Mouse (Mus musculus) gastrocnemius, adult 18-20 months (tissue): ENCODE data around the gene Tmprss7. TPM values are rescaled to one million over a fixed set of nuclear protein-coding genes. Genes with fewer than 3 reads are reported as not detected.

Source experiments
- DNase-seq: peaks from one replicate; pipeline ENCODE4 v3.0.0; 2021; ENCODE audit warnings: low spot score
- long read RNA-seq, 2 experiments: library from polyadenylated mRNA; stranded (forward); transcript quantifications; one replicate each; pipeline ENCODE4 v2.0.0; 2021
- total RNA-seq, 2 experiments: library from RNA; stranded (reverse); gene quantifications; 2 replicates each; pipeline ENCODE4 v1.2.3; 2021

Tmprss7 gene
- total RNA-seq = not detected
- long read RNA-seq, experiment 1 = 0 reads
- long read RNA-seq, experiment 2 = 0 reads

GRCm38 (mm10) chr16:45693558-45693957 lies at the start of gene Tmprss7:
Gene Tmprss7 (minus strand): TSS chr16:45693658.
- no peak for DNase-seq

GRCm38 (mm10) chr16:45742615-45743476 lies 49.4 kb upstream of the Tmprss7 start, which contains the start of gene Abhd10:
Gene Abhd10 (minus strand): TSS chr16:45742955.
- peak; percentile 93 for DNase-seq

GRCm38 (mm10) chr16:45737880-45738279 lies 44.4 kb upstream of the Tmprss7 start:
- DNase-seq = no peak

- DNase-seq = no peak
These were observed 43.3 kb upstream of the Tmprss7 start for GRCm38 (mm10) chr16:45736724-45737123.

- DNase-seq = no peak
These were observed 35.7 kb upstream of the Tmprss7 start for GRCm38 (mm10) chr16:45729163-45729562.

- DNase-seq = no peak
These were observed 31.3 kb upstream of the Tmprss7 start for GRCm38 (mm10) chr16:45724742-45725102.

- no peak for DNase-seq
These were observed 30.7 kb upstream of the Tmprss7 start, which contains the start of gene Tagln3 for GRCm38 (mm10) chr16:45724061-45724741. Gene Tagln3 (minus strand): TSS chr16:45724608.

- no peak for DNase-seq
These were observed 29.9 kb upstream of the Tmprss7 start for GRCm38 (mm10) chr16:45723172-45723901.

GRCm38 (mm10) chr16:45722460-45722951 lies 29.0 kb upstream of the Tmprss7 start:
- DNase-seq = no peak

GRCm38 (mm10) chr16:45720022-45720630 lies 26.7 kb upstream of the Tmprss7 start:
- no peak for DNase-seq

- DNase-seq = no peak
These were observed 24.8 kb upstream of the Tmprss7 start for GRCm38 (mm10) chr16:45718296-45718695.

GRCm38 (mm10) chr16:45714489-45715150 lies 21.2 kb upstream of the Tmprss7 start:
- DNase-seq = no peak

GRCm38 (mm10) chr16:45713878-45714277 lies 20.4 kb upstream of the Tmprss7 start:
- no peak for DNase-seq

GRCm38 (mm10) chr16:45713261-45713660 lies 19.8 kb upstream of the Tmprss7 start:
- DNase-seq = no peak

GRCm38 (mm10) chr16:45711263-45711662 lies 17.8 kb upstream of the Tmprss7 start:
- no peak for DNase-seq

GRCm38 (mm10) chr16:45699301-45699700 lies 5.8 kb upstream of the Tmprss7 start:
- DNase-seq = no peak

- DNase-seq = no peak
These were observed 4.5 kb upstream of the Tmprss7 start for GRCm38 (mm10) chr16:45697996-45698395.

GRCm38 (mm10) chr16:45695445-45696160 lies 2.1 kb upstream of the Tmprss7 start:
- no peak for DNase-seq

- no peak for DNase-seq
These were observed 607 bp downstream of the Tmprss7 start for GRCm38 (mm10) chr16:45692851-45693250.

GRCm38 (mm10) chr16:45690178-45690577 lies 3.3 kb downstream of the Tmprss7 start:
- DNase-seq = no peak
